Mouse (Mus musculus) spleen, adult 2 months (tissue): ENCODE data around the gene Cnot4. TPM values are rescaled to one million over a fixed set of nuclear protein-coding genes. Genes with fewer than 3 reads are reported as not detected.

Experiments used
- DNase-seq, 2 experiments: peaks; one replicate each; pipeline versions ENCODE4 v3.0.0 to v3.0.0-alpha.2; 2012 to 2021; ENCODE audit warnings: low spot score in 2 of 2, low read depth in 1 of 2
- H3K27ac ChIP-seq: fragments of 200-500 bp; 2 replicates; pipeline ENCODE4 v1.5.1; 2012; ENCODE audit warnings: low read length, inconsistent platforms; ENCODE audit not compliant: insufficient read depth
- H3K27me3 ChIP-seq: fragments of 200-500 bp; 2 replicates; pipeline ENCODE4 v1.6.1; 2012; ENCODE audit warnings: mild to moderate bottlenecking, moderate library complexity, low read length, inconsistent platforms; ENCODE audit not compliant: control insufficient read depth, insufficient read depth
- H3K36me3 ChIP-seq: fragments of 200-500 bp; 2 replicates; pipeline ENCODE4 v1.6.1; 2012; ENCODE audit warnings: mild to moderate bottlenecking, low read length, inconsistent platforms; ENCODE audit not compliant: control insufficient read depth, insufficient read depth
- H3K4me1 ChIP-seq: fragments of 200-500 bp; 2 replicates; pipeline ENCODE4 v1.6.1; 2011; ENCODE audit warnings: inconsistent platforms; ENCODE audit not compliant: control insufficient read depth, insufficient read depth, insufficient read length
- H3K4me3 ChIP-seq: fragments of 200-500 bp; 2 replicates; pipeline ENCODE4 v1.5.1; 2011; ENCODE audit warnings: mild to moderate bottlenecking, inconsistent platforms; ENCODE audit not compliant: insufficient read depth, insufficient read length; ENCODE audit errors: extremely low read depth
- CTCF ChIP-seq: fragments of 200-500 bp; IDR thresholded peaks from 2 replicates; pipeline ENCODE4 v1.5.1; 2011; ENCODE audit warnings: mild to moderate bottlenecking, inconsistent platforms; ENCODE audit not compliant: insufficient read depth, insufficient read length, insufficient replicate concordance; ENCODE audit errors: extremely low read depth
- POLR2A ChIP-seq: fragments of 200-500 bp; IDR thresholded peaks from 2 replicates; pipeline ENCODE4 v1.6.1; 2011; ENCODE audit warnings: low read depth, low read length, inconsistent platforms
- WGBS: fragments of 180-500 bp; shearing (Covaris S2); methylation state at CpG from one replicate; pipeline ENCODE4 v1.1.7; 2018; 5-methylcytosine and 5-hydroxymethylcytosine counted together
- polyA plus RNA-seq: library from polyadenylated mRNA; depleted of rRNA; stranded (reverse); fragments of >200 nt; gene quantifications from 2 replicates; pipeline ENCODE4 v1.2.3, GENCODE M21; 2012; rRNA removed

The Cnot4 gene
- polyA plus RNA-seq, 1 experiment, result 7.8 TPM

GRCm38 (mm10) chr6:34994692-34995091 is 138.8 kb downstream of the Cnot4 start:
- H3K27ac ChIP-seq, result no peak overlapping the region
- no peak for DNase-seq
- TF ChIP-seq CTCF (no peak), POLR2A (no peak)
- 16% methylated on average over 5 of the region's 5 CpGs for WGBS
- H3K36me3 ChIP-seq, result no peaks in the 10 kb centered on the region
- no peaks in the 10 kb centered on the region for H3K27me3 ChIP-seq
- no peaks in the 10 kb centered on the region; the same call in 1 of the 2 replicates for H3K4me1 ChIP-seq
- no peak overlapping the region for H3K4me3 ChIP-seq

DNA sequence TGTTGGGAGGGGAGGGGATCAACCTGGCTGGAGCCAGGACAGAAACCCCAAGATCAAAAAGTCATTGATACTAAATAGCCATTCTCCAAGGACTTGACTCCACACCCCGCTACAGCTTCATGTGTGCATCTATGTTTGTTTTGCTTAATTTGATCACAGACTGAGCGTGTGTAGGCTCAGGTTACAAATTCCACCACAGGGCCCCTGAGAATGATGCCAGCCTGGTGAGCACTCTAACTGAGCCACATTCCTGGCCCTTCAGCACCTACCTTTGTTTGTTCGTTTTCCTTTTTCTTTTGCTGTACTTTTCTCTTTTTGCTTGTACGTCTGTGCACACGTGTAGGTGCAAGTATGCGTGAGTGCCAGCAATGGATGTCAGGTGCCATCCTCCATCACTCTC is 144.3 kb downstream of the Cnot4 start:
- Histone ChIP-seq H3K36me3 (no peaks in the 10 kb centered on the region), H3K4me1 (no peaks in the 10 kb centered on the region; the same call in 1 of the 2 replicates), H3K27ac (no peak overlapping the region), H3K4me3 (no peak overlapping the region), H3K27me3 (no peaks in the 10 kb centered on the region)
- DNase-seq, result no peak
- 92% methylated on average over 6 of the region's 6 CpGs for WGBS
- TF ChIP-seq POLR2A (no peak), CTCF (no peak)

GRCm38 (mm10) chr6:34988081-34988761 is 145.3 kb downstream of the Cnot4 start, which contains the start of gene Slc23a4:
TSS of gene Slc23a4 (minus strand) at chr6:34988404.
- DNase-seq, result no peak
- Histone ChIP-seq H3K4me1 (no peaks in the 10 kb centered on the region; the same call in 1 of the 2 replicates), H3K36me3 (no peaks in the 10 kb centered on the region), H3K27me3 (no peaks in the 10 kb centered on the region), H3K4me3 (no peak within 1 kb of the TSS), H3K27ac (no peak within 1 kb of the TSS)
- TF ChIP-seq CTCF (no peak), POLR2A (no peak)
- WGBS, result 26% methylated on average over 20 of the region's 20 CpGs

DNA sequence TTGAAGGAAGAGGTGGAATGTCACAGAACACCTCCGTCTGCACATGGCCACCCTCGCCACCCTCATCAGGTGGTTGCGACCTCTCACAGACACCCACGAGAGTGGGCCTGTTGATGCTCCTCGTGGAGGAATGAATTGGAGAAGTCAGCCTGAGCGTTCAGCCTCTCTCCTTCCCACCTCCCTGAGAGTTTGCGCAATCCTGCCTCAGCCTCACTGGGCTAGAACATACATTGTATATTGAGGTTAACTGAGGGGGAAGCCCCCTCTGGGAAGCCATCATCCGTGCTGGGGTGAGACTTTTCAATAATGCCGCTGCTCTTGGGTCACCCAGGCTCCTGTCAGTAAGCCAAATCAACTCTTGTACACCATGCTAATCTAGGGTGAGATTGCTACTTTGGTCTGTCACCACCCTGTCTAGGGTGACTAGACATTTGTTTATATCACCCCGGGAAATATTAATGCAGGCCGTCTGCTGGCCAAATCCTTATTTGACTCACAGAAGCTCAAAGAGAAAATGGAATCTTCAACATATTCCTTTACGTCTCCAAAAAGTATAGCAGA is 146.4 kb downstream of the Cnot4 start:
- Histone ChIP-seq H3K36me3 (no peaks in the 10 kb centered on the region), H3K4me1 (no peaks in the 10 kb centered on the region; the same call in 1 of the 2 replicates), H3K4me3 (no peak overlapping the region), H3K27me3 (no peaks in the 10 kb centered on the region), H3K27ac (no peak overlapping the region)
- 78% methylated on average over 12 of the region's 12 CpGs for WGBS
- no peak for DNase-seq
- no peak for TF ChIP-seq CTCF
- no peak for TF ChIP-seq POLR2A

- WGBS, result 78% methylated on average over 9 of the region's 9 CpGs
- no peak for DNase-seq
- Histone ChIP-seq H3K36me3 (no peaks in the 10 kb centered on the region), H3K27ac (no peak overlapping the region), H3K4me1 (no peaks in the 10 kb centered on the region), H3K4me3 (no peak overlapping the region), H3K27me3 (no peaks in the 10 kb centered on the region)
- no peak for TF ChIP-seq POLR2A
- TF ChIP-seq CTCF, result no peak
Measured at GRCm38 (mm10) chr6:34980661-34981060, 152.9 kb downstream of the Cnot4 start.

- Histone ChIP-seq H3K27ac (no peak overlapping the region), H3K4me1 (no peaks in the 10 kb centered on the region), H3K4me3 (no peak overlapping the region), H3K36me3 (no peaks in the 10 kb centered on the region), H3K27me3 (no peaks in the 10 kb centered on the region)
- TF ChIP-seq CTCF (no peak), POLR2A (no peak)
- 86% methylated on average over 3 of the region's 3 CpGs for WGBS
- no peak for DNase-seq
Measured at GRCm38 (mm10) chr6:34979291-34979690, 154.2 kb downstream of the Cnot4 start.

Other genes with a start within 250 kb of the Cnot4 start
- gene Wdr91, start 222.8 kb downstream of the Cnot4 start, polyA plus RNA-seq, result 32.9 and 36.5 TPM in 2 replicates
- not detected in 2 replicates for gene Stra8, start 213.6 kb downstream of the Cnot4 start, polyA plus RNA-seq
- gene Slc23a4, start 145.3 kb downstream of the Cnot4 start, polyA plus RNA-seq, result 0.33 and 0.73 TPM in 2 replicates
- gene Nup205, start 43.7 kb upstream of the Cnot4 start, polyA plus RNA-seq, result 11.8 and 13.2 TPM in 2 replicates
- 0.02 TPM in 1 of 2 replicates, not detected in the other for gene Slc13a4, start 174.4 kb upstream of the Cnot4 start, polyA plus RNA-seq
- 0.20 and 0.28 TPM in 2 replicates for gene Fam180a, start 192.4 kb upstream of the Cnot4 start, polyA plus RNA-seq